Mouse (Mus musculus) hindbrain, embryonic 13.5 days (tissue): ENCODE data around the gene Nkx2-3. TPM values are rescaled to one million over a fixed set of nuclear protein-coding genes. Genes with fewer than 3 reads are reported as not detected.

Experiments
- ATAC-seq: fragments of 200-750 bp; cut with Nextera tagmentation; 2 replicates; pipeline ENCODE4 v1.8.0; 2017; ENCODE audit warnings: moderate TSS enrichment; ENCODE audit not compliant: low FRiP score
- H3K27ac ChIP-seq: fragments of 300-500 bp; sonication (generic); 2 replicates; pipeline ENCODE4 v1.5.1; 2015; ENCODE audit warnings: inconsistent platforms, mild to moderate bottlenecking, moderate library complexity
- H3K27me3 ChIP-seq: fragments of 300-500 bp; sonication (generic); 2 replicates; pipeline ENCODE4 v1.6.1; 2015; ENCODE audit warnings: mild to moderate bottlenecking, inconsistent platforms
- H3K36me3 ChIP-seq: fragments of 300-500 bp; sonication (generic); 2 replicates; pipeline ENCODE4 v1.6.1; 2015; ENCODE audit warnings: mild to moderate bottlenecking, inconsistent platforms
- H3K4me1 ChIP-seq: fragments of 300-500 bp; sonication (generic); replicated peaks from 2 replicates; pipeline ENCODE4 v1.6.1; 2015; ENCODE audit warnings: inconsistent platforms
- H3K4me2 ChIP-seq: fragments of 300-500 bp; sonication (generic); 2 replicates; pipeline ENCODE4 v1.6.1; 2015; ENCODE audit warnings: inconsistent platforms, mild to moderate bottlenecking, moderate library complexity
- H3K4me3 ChIP-seq: fragments of 300-500 bp; sonication (generic); 2 replicates; pipeline ENCODE4 v1.5.1; 2015; ENCODE audit warnings: mild to moderate bottlenecking, inconsistent platforms
- H3K9ac ChIP-seq: fragments of 300-500 bp; sonication (generic); 2 replicates; pipeline ENCODE4 v1.6.1; 2015; ENCODE audit warnings: mild to moderate bottlenecking, inconsistent platforms
- H3K9me3 ChIP-seq: fragments of 300-500 bp; sonication (generic); 2 replicates; pipeline ENCODE4 v1.6.1; 2016; ENCODE audit warnings: inconsistent platforms
- WGBS: fragments of 180-500 bp; shearing (Covaris S2); methylation state at CpG from one replicate; pipeline ENCODE4 v1.1.7; 2015; 5-methylcytosine and 5-hydroxymethylcytosine counted together
- polyA plus RNA-seq: library from polyadenylated mRNA; unstranded; fragments of >200 nt; fragmentation: Nextera tagmentation; extraction: Ambion mirVana; gene quantifications from 2 replicates; pipeline ENCODE4 v1.2.1, GENCODE M21; 2015

The Nkx2-3 gene
- polyA plus RNA-seq, 1 experiment from 2014 or later = not detected

DNA sequence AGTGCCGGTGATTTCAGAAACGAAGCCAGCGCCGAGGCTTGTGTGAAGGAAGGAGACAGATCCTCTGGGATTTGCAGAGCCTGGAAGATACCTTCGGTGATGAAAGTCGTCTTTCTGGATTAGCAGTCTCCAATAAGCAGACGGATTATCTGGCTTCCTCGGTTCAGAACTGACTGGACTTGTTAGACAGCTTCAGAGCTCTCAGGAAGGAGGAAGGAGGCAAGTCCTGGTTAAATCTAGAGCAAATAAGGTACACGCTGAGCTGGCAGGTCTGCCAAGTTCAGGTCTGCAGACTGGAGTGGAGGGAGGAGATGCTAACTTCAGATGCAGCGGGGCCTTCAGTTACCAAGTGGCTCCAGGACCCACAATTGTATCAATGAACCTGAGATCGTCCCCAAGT, 29.7 kb downstream of the Nkx2-3 start:
- no peak for ATAC-seq
- no peak overlapping the region for H3K27ac ChIP-seq
- H3K4me3 ChIP-seq = no peak overlapping the region
- H3K9ac ChIP-seq = no peak overlapping the region
- H3K36me3 ChIP-seq = no peaks in the 10 kb centered on the region
- H3K27me3 ChIP-seq = no peaks in the 10 kb centered on the region
- H3K9me3 ChIP-seq = no peaks in the 10 kb centered on the region
- WGBS = 77% methylated on average over 11 of the region's 11 CpGs
- H3K4me1 ChIP-seq = no peaks in the 10 kb centered on the region
- H3K4me2 ChIP-seq = no peak overlapping the region

DNA sequence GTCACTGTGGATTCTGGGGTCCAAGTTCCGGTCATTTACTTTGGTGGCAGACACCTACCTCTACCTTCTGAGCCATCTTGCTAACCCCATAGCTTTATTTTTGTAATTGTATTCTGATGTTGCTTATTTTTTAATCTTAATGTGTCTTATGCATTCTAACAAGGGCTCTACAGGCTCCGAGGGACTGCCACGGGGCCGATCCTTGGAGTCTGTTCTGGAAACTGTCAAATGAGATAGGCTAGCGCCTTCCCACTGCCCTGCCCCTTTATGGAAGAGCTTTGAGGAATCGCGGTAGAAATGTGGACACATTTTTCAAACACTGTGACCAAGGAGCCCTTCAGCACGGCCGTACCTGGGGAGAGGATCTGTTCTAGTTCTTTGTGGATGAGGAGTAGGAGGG, 30.7 kb downstream of the Nkx2-3 start:
- Histone ChIP-seq H3K9ac (no peak overlapping the region), H3K9me3 (no peaks in the 10 kb centered on the region)

GRCm38 (mm10) chr19:43645508-43645907, 33.4 kb downstream of the Nkx2-3 start:
- Histone ChIP-seq H3K4me2 (no peak overlapping the region), H3K36me3 (no peaks in the 10 kb centered on the region), H3K4me3 (no peak overlapping the region), H3K9me3 (no peaks in the 10 kb centered on the region), H3K27me3 (no peaks in the 10 kb centered on the region), H3K27ac (no peak overlapping the region), H3K4me1 (no peaks in the 10 kb centered on the region), H3K9ac (no peak overlapping the region)
- no peak for ATAC-seq
- 90% methylated on average over 9 of the region's 9 CpGs for WGBS

More for the DNA sequence above, 30.7 kb downstream of the Nkx2-3 start:
- ATAC-seq = no peak
- no peaks in the 10 kb centered on the region for H3K4me1 ChIP-seq
- H3K27ac ChIP-seq = no peak overlapping the region
- H3K4me2 ChIP-seq = no peak overlapping the region
- H3K4me3 ChIP-seq = no peak overlapping the region
- no peaks in the 10 kb centered on the region for H3K27me3 ChIP-seq
- WGBS = 87% methylated on average over 9 of the region's 9 CpGs
- H3K36me3 ChIP-seq = no peaks in the 10 kb centered on the region

- Histone ChIP-seq H3K9ac (no peak overlapping the region), H3K27me3 (0 out of 2 replicates have a peak, but pooled peaks cover 3% of the 10 kb centered on the region), H3K4me2 (no peak overlapping the region), H3K9me3 (no peaks in the 10 kb centered on the region), H3K36me3 (no peaks in the 10 kb centered on the region), H3K27ac (no peak overlapping the region), H3K4me3 (no peak overlapping the region), H3K4me1 (no peaks in the 10 kb centered on the region)
- WGBS = 58% methylated on average over 7 of the region's 7 CpGs
- ATAC-seq = no peak
These were observed 34.7 kb downstream of the Nkx2-3 start for GRCm38 (mm10) chr19:43646852-43647251.

DNA sequence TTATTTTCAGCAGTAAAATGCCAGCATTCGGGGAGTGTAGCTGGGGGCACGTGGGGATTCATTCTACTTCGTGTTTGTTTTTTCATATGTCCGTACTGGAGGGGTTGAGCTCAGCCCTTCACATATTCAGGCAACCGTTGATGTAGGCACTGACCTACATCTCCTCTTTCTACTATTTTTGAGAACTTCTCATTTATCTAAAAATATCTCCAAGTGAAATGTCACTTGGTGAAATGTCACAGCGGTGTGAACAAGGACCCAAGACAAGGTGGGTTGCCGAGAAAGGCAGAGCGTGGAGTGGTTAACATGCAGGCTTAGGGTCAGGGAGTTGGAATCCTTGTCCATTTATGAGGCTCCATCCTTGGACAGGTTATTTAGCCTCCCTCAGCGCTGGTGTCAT, 35.1 kb downstream of the Nkx2-3 start:
- no peaks in the 10 kb centered on the region for H3K36me3 ChIP-seq
- H3K9ac ChIP-seq = no peak overlapping the region
- ATAC-seq = no peak
- no peak overlapping the region for H3K4me3 ChIP-seq
- H3K9me3 ChIP-seq = no peaks in the 10 kb centered on the region
- H3K27ac ChIP-seq = no peak overlapping the region
- H3K27me3 ChIP-seq = 0 out of 2 replicates have a peak, but pooled peaks cover 3% of the 10 kb centered on the region
- no peaks in the 10 kb centered on the region for H3K4me1 ChIP-seq
- WGBS = 89% methylated on average over 9 of the region's 9 CpGs
- H3K4me2 ChIP-seq = no peak overlapping the region

- Histone ChIP-seq H3K27ac (no peak overlapping the region), H3K9ac (no peak overlapping the region), H3K9me3 (no peaks in the 10 kb centered on the region), H3K4me3 (no peak overlapping the region), H3K4me1 (no peaks in the 10 kb centered on the region), H3K27me3 (0 out of 2 replicates have a peak, but pooled peaks cover 3% of the 10 kb centered on the region), H3K36me3 (no peaks in the 10 kb centered on the region), H3K4me2 (no peak overlapping the region)
- ATAC-seq = no peak
- 94% methylated on average over 4 of the region's 4 CpGs for WGBS
These were observed 36.2 kb downstream of the Nkx2-3 start for GRCm38 (mm10) chr19:43648343-43648742.

- Histone ChIP-seq H3K9ac (no peak overlapping the region; the same call in 1 of the 2 replicates), H3K4me1 (no peaks in the 10 kb centered on the region), H3K4me3 (no peak overlapping the region), H3K27me3 (0 out of 2 replicates have a peak, but pooled peaks cover 3% of the 10 kb centered on the region), H3K36me3 (no peaks in the 10 kb centered on the region), H3K9me3 (no peaks in the 10 kb centered on the region), H3K4me2 (no peak overlapping the region), H3K27ac (no peak overlapping the region)
- ATAC-seq = no peak
- 73% methylated on average over 8 of the region's 8 CpGs for WGBS
These were observed 39.2 kb downstream of the Nkx2-3 start for GRCm38 (mm10) chr19:43651241-43651785.

GRCm38 (mm10) chr19:43655735-43656492, 43.8 kb downstream of the Nkx2-3 start:
- Histone ChIP-seq H3K4me3 (no peak overlapping the region), H3K9me3 (no peaks in the 10 kb centered on the region), H3K9ac (no peak overlapping the region), H3K36me3 (no peaks in the 10 kb centered on the region), H3K4me2 (no peak overlapping the region), H3K4me1 (no peaks in the 10 kb centered on the region), H3K27me3 (0 out of 2 replicates have a peak, but pooled peaks cover 3% of the 10 kb centered on the region), H3K27ac (no peak overlapping the region)
- ATAC-seq = no peak
- WGBS = 41% methylated on average over 11 of the region's 11 CpGs

DNA sequence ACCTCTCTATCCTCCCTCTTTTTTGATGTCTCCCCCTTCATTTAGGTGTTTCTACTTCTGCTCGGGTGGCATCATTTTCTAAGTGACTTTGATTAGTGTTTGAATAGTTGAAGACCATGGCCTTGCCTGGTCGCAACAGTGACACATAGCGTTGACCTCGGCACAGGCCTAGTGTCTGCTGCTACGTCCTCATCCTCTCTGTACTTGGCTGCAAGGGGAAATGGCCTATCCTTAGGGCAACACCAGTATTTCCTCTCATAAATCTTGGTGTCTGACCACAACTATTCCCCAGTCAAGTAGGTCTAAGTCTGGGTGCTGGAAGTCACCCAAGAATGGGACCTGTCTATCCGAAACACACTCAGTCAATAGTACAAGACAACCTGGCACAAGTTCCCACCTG, 47.5 kb downstream of the Nkx2-3 start:
- WGBS = 90% methylated on average over 6 of the region's 6 CpGs
- no peak overlapping the region for H3K4me2 ChIP-seq
- H3K4me3 ChIP-seq = no peak overlapping the region
- H3K27ac ChIP-seq = no peak overlapping the region
- H3K36me3 ChIP-seq = peaks cover 17% of the 10 kb centered on the region
- H3K4me1 ChIP-seq = peaks cover 9% of the 10 kb centered on the region; the same call in 1 of the 2 replicates
- no peaks in the 10 kb centered on the region for H3K9me3 ChIP-seq
- no peaks in the 10 kb centered on the region for H3K27me3 ChIP-seq
- ATAC-seq = no peak
- H3K9ac ChIP-seq = no peak overlapping the region

GRCm38 (mm10) chr19:43660774-43661173, 48.6 kb downstream of the Nkx2-3 start:
- Histone ChIP-seq H3K4me3 (no peak overlapping the region), H3K27me3 (no peaks in the 10 kb centered on the region)

DNA sequence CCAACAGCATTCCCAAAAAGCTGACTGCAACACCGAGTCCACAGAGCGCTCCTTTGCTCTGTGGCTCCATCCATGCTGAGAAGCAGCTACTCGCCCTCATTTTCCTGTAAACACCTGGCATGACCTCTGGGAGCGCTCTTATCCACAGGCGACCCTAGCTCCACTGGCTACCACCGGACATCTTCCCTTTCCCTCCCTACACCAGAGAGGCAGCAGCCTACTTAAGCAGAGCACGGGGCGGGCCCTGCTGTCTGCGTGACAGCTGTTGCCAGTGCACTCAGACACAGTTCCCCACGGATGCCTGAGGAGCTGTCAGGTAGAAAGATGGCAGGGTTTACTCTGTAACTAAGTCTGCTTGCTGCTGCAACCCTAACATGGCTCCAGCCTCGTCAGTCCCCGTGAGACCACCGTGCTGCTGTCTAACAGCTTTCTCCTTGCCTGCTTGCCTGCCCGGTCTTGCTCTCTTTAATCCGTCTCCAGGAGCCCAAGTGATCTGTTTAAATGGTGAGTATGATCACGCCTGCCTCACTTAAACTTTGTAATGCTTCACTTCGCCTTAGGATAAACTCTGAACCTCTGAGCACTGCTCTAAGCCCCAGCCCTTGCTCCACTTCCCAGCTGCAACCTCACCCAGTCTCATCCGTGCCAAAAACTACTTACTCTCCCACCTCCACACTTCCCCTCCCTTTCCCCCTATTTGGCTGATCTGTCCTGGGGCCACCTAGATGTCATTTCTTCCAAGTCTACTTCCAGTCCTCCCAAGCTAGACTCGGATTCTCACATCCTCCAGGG, 50.2 kb downstream of the Nkx2-3 start:
- Histone ChIP-seq H3K4me2 (no peak overlapping the region), H3K4me3 (no peak overlapping the region)
- WGBS = 41% methylated on average over 19 of the region's 19 CpGs

More at GRCm38 (mm10) chr19:43660774-43661173, 48.6 kb downstream of the Nkx2-3 start:
- Histone ChIP-seq H3K36me3 (peaks cover 17% of the 10 kb centered on the region), H3K27ac (no peak overlapping the region), H3K9ac (no peak overlapping the region), H3K4me2 (no peak overlapping the region), H3K9me3 (no peaks in the 10 kb centered on the region), H3K4me1 (peaks cover 9% of the 10 kb centered on the region; the same call in 1 of the 2 replicates)
- 90% methylated on average over 9 of the region's 9 CpGs for WGBS
- ATAC-seq = no peak

GRCm38 (mm10) chr19:43663471-43663870, 51.3 kb downstream of the Nkx2-3 start:
- Histone ChIP-seq H3K36me3 (peaks cover 24% of the 10 kb centered on the region), H3K27ac (no peak overlapping the region), H3K27me3 (no peaks in the 10 kb centered on the region), H3K9me3 (no peaks in the 10 kb centered on the region), H3K4me3 (no peak overlapping the region), H3K9ac (no peak overlapping the region), H3K4me1 (peaks cover 9% of the 10 kb centered on the region; the same call in 1 of the 2 replicates), H3K4me2 (no peak overlapping the region)
- WGBS = 88% methylated on average over 8 of the region's 8 CpGs
- ATAC-seq = no peak

More for the DNA sequence above, 50.2 kb downstream of the Nkx2-3 start:
- Histone ChIP-seq H3K36me3 (peaks cover 24% of the 10 kb centered on the region), H3K27me3 (no peaks in the 10 kb centered on the region), H3K9ac (no peak overlapping the region), H3K9me3 (no peaks in the 10 kb centered on the region), H3K27ac (peak overlapping the region; percentile 25), H3K4me1 (peaks cover 9% of the 10 kb centered on the region; the same call in 1 of the 2 replicates)
- peak; percentile 33 for ATAC-seq
